Mouse (Mus musculus): ENCODE data around the gene Ccdc167.

- TF ChIP-seq MAX (IDR thresholded peaks at IDR 0.05) (no peak), CTCF (IDR thresholded peaks at IDR 0.05; ENCODE audit: control insufficient read depth, insufficient read depth, insufficient read length) (no peak), USF1 (IDR thresholded peaks at IDR 0.05; ENCODE audit: low read depth) (no peak), CEBPB (IDR thresholded peaks at IDR 0.05; ENCODE audit: low read depth) (no peak), MYOG (IDR thresholded peaks at IDR 0.05; ENCODE audit: control insufficient read depth, extremely low read depth, insufficient read length) (no peak), MYOD1 (IDR thresholded peaks at IDR 0.05; ENCODE audit: control insufficient read depth, insufficient read length, low read depth) (no peak)
Measured at GRCm38 (mm10) chr17:29637895-29638294, 78.9 kb downstream of the Ccdc167 start.

All from C2C12 (cell line).